Mouse (Mus musculus) neural tube, embryonic 12.5 days (tissue): ENCODE measurements around the gene Cpne1. TPM values are rescaled to one million over a fixed set of nuclear protein-coding genes. Genes with fewer than 3 reads are reported as not detected.

Source experiments
- ATAC-seq: fragments of 200-750 bp; cut with Nextera tagmentation; 2 replicates; pipeline ENCODE4 v1.8.0; 2017; ENCODE audit warnings: low read depth, mild to moderate bottlenecking, moderate TSS enrichment, moderate library complexity; ENCODE audit not compliant: low FRiP score
- H3K27ac ChIP-seq: fragments of 300-500 bp; sonication (generic); 2 replicates; pipeline ENCODE4 v1.5.1; 2016
- H3K27me3 ChIP-seq: fragments of 300-500 bp; sonication (generic); replicated peaks from 2 replicates; pipeline ENCODE4 v1.6.1; 2016; ENCODE audit warnings: mild to moderate bottlenecking
- H3K36me3 ChIP-seq: fragments of 300-500 bp; sonication (generic); 2 replicates; pipeline ENCODE4 v1.6.1; 2016; ENCODE audit warnings: mild to moderate bottlenecking
- H3K4me1 ChIP-seq: fragments of 300-500 bp; sonication (generic); 2 replicates; pipeline ENCODE4 v1.6.1; 2016
- H3K4me2 ChIP-seq: fragments of 300-500 bp; sonication (generic); replicated peaks from 2 replicates; pipeline ENCODE4 v1.6.1; 2016; ENCODE audit warnings: mild to moderate bottlenecking
- H3K4me3 ChIP-seq: fragments of 300-500 bp; sonication (generic); 2 replicates; pipeline ENCODE4 v1.5.1; 2016
- H3K9ac ChIP-seq: fragments of 300-500 bp; sonication (generic); 2 replicates; pipeline ENCODE4 v1.6.1; 2016; ENCODE audit warnings: mild to moderate bottlenecking
- H3K9me3 ChIP-seq: fragments of 300-500 bp; sonication (generic); 2 replicates; pipeline ENCODE4 v1.6.1; 2016; ENCODE audit warnings: mild to moderate bottlenecking
- WGBS: fragments of 180-500 bp; shearing (Covaris S2); methylation state at CpG from one replicate; pipeline ENCODE4 v1.1.7; 2016; 5-methylcytosine and 5-hydroxymethylcytosine counted together
- polyA plus RNA-seq: library from polyadenylated mRNA; unstranded; fragments of >200 nt; fragmentation: Nextera tagmentation; extraction: Ambion mirVana; gene quantifications from 2 replicates; pipeline ENCODE4 v1.2.1, GENCODE M21; 2016

Gene Cpne1
- 52.9 and 54.8 TPM in 2 replicates for polyA plus RNA-seq

GRCm38 (mm10) chr2:156111358-156112079 lies at the start of gene Cpne1, which contains the start of gene Rbm12:
Cpne1 (minus strand) TSS chr2:156111965.
Rbm12 (minus strand) TSS chr2:156111978.
- Histone ChIP-seq H3K9me3 (no peaks in the 10 kb centered on the region), H3K36me3 (no peaks in the 10 kb centered on the region), H3K9ac (peak within 1 kb of the TSS; percentile 97), H3K4me1 (peaks cover 9% of the 10 kb centered on the region; the same call in 1 of the 2 replicates), H3K27ac (peak within 1 kb of the TSS; percentile 79), H3K27me3 (no peaks in the 10 kb centered on the region), H3K4me2 (peak within 1 kb of the TSS; percentile 61), H3K4me3 (peak within 1 kb of the TSS; percentile 89)
- peak; percentile 89 for ATAC-seq
- under 1% methylated on average over 73 of the region's 74 CpGs for WGBS

GRCm38 (mm10) chr2:156151538-156151937 lies 39.8 kb upstream of the Cpne1 start:
- no peaks in the 10 kb centered on the region for H3K27me3 ChIP-seq
- no peak overlapping the region for H3K27ac ChIP-seq
- no peak overlapping the region for H3K4me2 ChIP-seq
- no peak overlapping the region for H3K9ac ChIP-seq
- no peak overlapping the region for H3K4me3 ChIP-seq
- no peak for ATAC-seq
- peaks cover 65% of the 10 kb centered on the region for H3K36me3 ChIP-seq
- no peaks in the 10 kb centered on the region for H3K4me1 ChIP-seq
- no peaks in the 10 kb centered on the region for H3K9me3 ChIP-seq

- H3K4me2 ChIP-seq, result no peak overlapping the region
- ATAC-seq, result no peak
- no peak overlapping the region for H3K9ac ChIP-seq
- H3K27ac ChIP-seq, result no peak overlapping the region
- 94% methylated on average over 3 of the region's 3 CpGs for WGBS
- peaks cover 44% of the 10 kb centered on the region for H3K36me3 ChIP-seq
- no peaks in the 10 kb centered on the region for H3K27me3 ChIP-seq
- peaks cover 12% of the 10 kb centered on the region for H3K4me1 ChIP-seq
- H3K4me3 ChIP-seq, result no peak overlapping the region
- no peaks in the 10 kb centered on the region for H3K9me3 ChIP-seq
Observed at GRCm38 (mm10) chr2:156147316-156147915, 35.7 kb upstream of the Cpne1 start.

GRCm38 (mm10) chr2:156146272-156146989 lies 34.7 kb upstream of the Cpne1 start:
- H3K9ac ChIP-seq, result no peak overlapping the region
- peaks cover 44% of the 10 kb centered on the region for H3K36me3 ChIP-seq
- ATAC-seq, result no peak
- H3K27ac ChIP-seq, result no peak overlapping the region
- H3K4me2 ChIP-seq, result no peak overlapping the region
- H3K27me3 ChIP-seq, result no peaks in the 10 kb centered on the region
- peaks cover 12% of the 10 kb centered on the region for H3K4me1 ChIP-seq
- no peaks in the 10 kb centered on the region for H3K9me3 ChIP-seq
- 77% methylated on average over 5 of the region's 5 CpGs for WGBS
- H3K4me3 ChIP-seq, result no peak overlapping the region

- Histone ChIP-seq H3K27ac (no peak overlapping the region), H3K9me3 (no peaks in the 10 kb centered on the region), H3K4me3 (no peak overlapping the region), H3K4me2 (peak overlapping the region; percentile 74), H3K4me1 (peaks cover 12% of the 10 kb centered on the region), H3K36me3 (peaks cover 38% of the 10 kb centered on the region), H3K27me3 (no peaks in the 10 kb centered on the region), H3K9ac (no peak overlapping the region)
- ATAC-seq, result no peak
- WGBS, result 67% methylated on average over 11 of the region's 11 CpGs
Observed at GRCm38 (mm10) chr2:156145486-156146130, 33.8 kb upstream of the Cpne1 start.

- no peaks in the 10 kb centered on the region for H3K27me3 ChIP-seq
- under 1% methylated on average over 70 of the region's 70 CpGs for WGBS
- no peaks in the 10 kb centered on the region for H3K9me3 ChIP-seq
- H3K9ac ChIP-seq, result peak within 1 kb of the TSS; percentile 81
- ATAC-seq, result peak; percentile 99
- H3K4me3 ChIP-seq, result peak within 1 kb of the TSS; percentile 75
- H3K4me1 ChIP-seq, result peaks cover 12% of the 10 kb centered on the region
- H3K36me3 ChIP-seq, result peaks cover 29% of the 10 kb centered on the region
- peak within 1 kb of the TSS; percentile 86 for H3K27ac ChIP-seq
- peak within 1 kb of the TSS; percentile 74 for H3K4me2 ChIP-seq
Observed at GRCm38 (mm10) chr2:156143953-156144724, 32.4 kb upstream of the Cpne1 start, which contains the start of the genes Romo1 and Nfs1. Romo1 (plus strand) TSS chr2:156144039. Nfs1 (minus strand) TSS chr2:156144186.

GRCm38 (mm10) chr2:156143367-156143766 lies 31.6 kb upstream of the Cpne1 start:
- Histone ChIP-seq H3K36me3 (peaks cover 26% of the 10 kb centered on the region), H3K9me3 (no peaks in the 10 kb centered on the region), H3K27ac (peak overlapping the region; percentile 86), H3K9ac (peak overlapping the region; percentile 81), H3K27me3 (no peaks in the 10 kb centered on the region), H3K4me2 (peak overlapping the region; percentile 74), H3K4me3 (peak overlapping the region; percentile 75), H3K4me1 (peaks cover 12% of the 10 kb centered on the region)
- ATAC-seq, result peak; percentile 10; the same call in 1 of the 2 replicates
- 2% methylated on average over 16 of the region's 16 CpGs for WGBS

GRCm38 (mm10) chr2:156142820-156143219 lies 31.1 kb upstream of the Cpne1 start:
- Histone ChIP-seq H3K36me3 (peaks cover 20% of the 10 kb centered on the region), H3K9ac (peak overlapping the region; percentile 81; the same call in 1 of the 2 replicates), H3K4me2 (peak overlapping the region; percentile 74), H3K27me3 (no peaks in the 10 kb centered on the region), H3K4me3 (peak overlapping the region; percentile 75; the same call in 1 of the 2 replicates), H3K4me1 (peaks cover 12% of the 10 kb centered on the region), H3K27ac (no peak overlapping the region), H3K9me3 (no peaks in the 10 kb centered on the region)
- no peak for ATAC-seq
- 80% methylated on average over 2 of the region's 2 CpGs for WGBS

GRCm38 (mm10) chr2:156135695-156136094 lies 23.9 kb upstream of the Cpne1 start:
- Histone ChIP-seq H3K4me2 (no peak overlapping the region), H3K36me3 (peaks cover 17% of the 10 kb centered on the region; the same call in 1 of the 2 replicates), H3K27ac (no peak overlapping the region), H3K27me3 (no peaks in the 10 kb centered on the region), H3K4me3 (no peak overlapping the region), H3K9me3 (no peaks in the 10 kb centered on the region), H3K4me1 (no peaks in the 10 kb centered on the region), H3K9ac (no peak overlapping the region)
- no peak for ATAC-seq
- WGBS, result 90% methylated on average over 6 of the region's 6 CpGs

GRCm38 (mm10) chr2:156134161-156134560 lies 22.4 kb upstream of the Cpne1 start:
- Histone ChIP-seq H3K36me3 (0 out of 2 replicates have a peak, but pooled peaks cover 17% of the 10 kb centered on the region), H3K9me3 (no peaks in the 10 kb centered on the region), H3K4me3 (no peak overlapping the region), H3K27me3 (no peaks in the 10 kb centered on the region), H3K27ac (no peak overlapping the region), H3K9ac (no peak overlapping the region), H3K4me1 (no peaks in the 10 kb centered on the region), H3K4me2 (no peak overlapping the region)
- ATAC-seq, result no peak
- 88% methylated on average over 5 of the region's 5 CpGs for WGBS

GRCm38 (mm10) chr2:156126992-156127391 lies 15.2 kb upstream of the Cpne1 start, which contains the start of gene Gm28036:
Gm28036 (minus strand) TSS chr2:156127092.
- Histone ChIP-seq H3K27me3 (no peaks in the 10 kb centered on the region), H3K4me1 (no peaks in the 10 kb centered on the region), H3K9me3 (no peaks in the 10 kb centered on the region), H3K4me3 (no peak within 1 kb of the TSS), H3K27ac (no peak within 1 kb of the TSS), H3K4me2 (no peak within 1 kb of the TSS), H3K9ac (no peak within 1 kb of the TSS), H3K36me3 (peaks cover 24% of the 10 kb centered on the region)
- no peak for ATAC-seq
- WGBS, result 96% methylated on average over 5 of the region's 5 CpGs
